Mouse (Mus musculus) cerebellum, postnatal 14 days (tissue): ENCODE measurements around the gene Lmx1b.
A peak's percentile ranks its signal among the peaks of the same experiment; 100 is the strongest.

ENCODE experiments used
- DNase-seq, 2 experiments: peaks; one replicate each; pipeline ENCODE4 v3.0.0; 2021; ENCODE audit warnings: mixed read lengths in 2 of 2

The Lmx1b gene

GRCm38 (mm10) chr2:33582457-33583060 lies 57.8 kb downstream of the Lmx1b start:
- DNase-seq = no peak

- no peak for DNase-seq
Measured at GRCm38 (mm10) chr2:33581866-33582265, 58.4 kb downstream of the Lmx1b start.

GRCm38 (mm10) chr2:33581449-33581777 lies 58.9 kb downstream of the Lmx1b start:
- DNase-seq = no peak

- peak in 1 of 2 experiments; percentile 28 for DNase-seq
Measured at GRCm38 (mm10) chr2:33580697-33581448, 59.4 kb downstream of the Lmx1b start.

- no peak for DNase-seq
Measured at GRCm38 (mm10) chr2:33575406-33575805, 64.9 kb downstream of the Lmx1b start.

- DNase-seq = no peak
Measured at GRCm38 (mm10) chr2:33573075-33573474, 67.2 kb downstream of the Lmx1b start.

GRCm38 (mm10) chr2:33571219-33571824 lies 69.0 kb downstream of the Lmx1b start:
- no peak for DNase-seq

GRCm38 (mm10) chr2:33569698-33570097 lies 70.6 kb downstream of the Lmx1b start:
- no peak for DNase-seq

- DNase-seq = peak; percentile 61 to 75
Measured at GRCm38 (mm10) chr2:33569240-33569639, 71.1 kb downstream of the Lmx1b start.

- DNase-seq = peak in 1 of 2 experiments; percentile 51
Measured at GRCm38 (mm10) chr2:33565886-33566285, 74.4 kb downstream of the Lmx1b start.

- DNase-seq = peak; percentile 56
Measured at GRCm38 (mm10) chr2:33564748-33565147, 75.6 kb downstream of the Lmx1b start.

GRCm38 (mm10) chr2:33559752-33560151 lies 80.6 kb downstream of the Lmx1b start:
- DNase-seq = peak; percentile 57 to 82

- peak in 1 of 2 experiments; percentile 53 for DNase-seq
Measured at GRCm38 (mm10) chr2:33559334-33559733, 81.0 kb downstream of the Lmx1b start.

GRCm38 (mm10) chr2:33558233-33558632 lies 82.1 kb downstream of the Lmx1b start:
- DNase-seq = peak; percentile 92 to 93

- no peak for DNase-seq
Measured at GRCm38 (mm10) chr2:33555573-33555972, 84.7 kb downstream of the Lmx1b start.

GRCm38 (mm10) chr2:33552672-33553071 lies 87.6 kb downstream of the Lmx1b start:
- peak; percentile 20 to 50 for DNase-seq

- DNase-seq = no peak
Measured at GRCm38 (mm10) chr2:33547595-33547994, 92.7 kb downstream of the Lmx1b start.

- DNase-seq = peak; percentile 98
Measured at GRCm38 (mm10) chr2:33546879-33547278, 93.4 kb downstream of the Lmx1b start.

GRCm38 (mm10) chr2:33546051-33546450 lies 94.3 kb downstream of the Lmx1b start:
- peak in 1 of 2 experiments; percentile 45 for DNase-seq

GRCm38 (mm10) chr2:33544781-33545566 lies 95.3 kb downstream of the Lmx1b start:
- DNase-seq = no peak

GRCm38 (mm10) chr2:33544203-33544762 lies 96.0 kb downstream of the Lmx1b start:
- peak in 1 of 2 experiments; percentile 46 for DNase-seq

- DNase-seq = peak; percentile 69
Measured at GRCm38 (mm10) chr2:33543429-33544202, 96.7 kb downstream of the Lmx1b start.
